Mouse (Mus musculus) CH12.LX (cell line): ENCODE data around the gene Agpat2. TPM values are rescaled to one million over a fixed set of nuclear protein-coding genes. Genes with fewer than 3 reads are reported as not detected.

Source experiments
- DNase-seq: peaks from one replicate; pipeline ENCODE4 v3.0.0-alpha.2; 2013; ENCODE audit errors: extremely low read depth
- H3K27ac ChIP-seq: 2 replicates; pipeline ENCODE4 v1.5.1; 2012; ENCODE audit warnings: low read depth, mild to moderate bottlenecking, control low read depth, moderate library complexity; ENCODE audit not compliant: insufficient read depth
- H3K27me3 ChIP-seq: replicated peaks from 2 replicates; pipeline ENCODE3; 2012; ENCODE audit warnings: inconsistent platforms
- H3K36me3 ChIP-seq, 2 experiments: replicated peaks in 1 of 2; 2 replicates each; pipeline versions ENCODE3 to v1.6.1; 2012; ENCODE audit warnings: inconsistent platforms in 1 of 2, low read length in 1 of 2, mild to moderate bottlenecking in 1 of 2, mixed read lengths in 1 of 2, moderate library complexity in 1 of 2; ENCODE audit not compliant: control insufficient read depth in 1 of 2, insufficient read depth in 1 of 2
- H3K4me1 ChIP-seq, 2 experiments: 2 replicates each; pipeline ENCODE4 v1.6.1; 2012; ENCODE audit warnings: inconsistent platforms in 1 of 2, moderate library complexity in 1 of 2; ENCODE audit not compliant: insufficient read depth in 2 of 2, control insufficient read depth in 1 of 2
- H3K4me2 ChIP-seq: 2 replicates; pipeline ENCODE4 v1.6.1; 2012; ENCODE audit warnings: low read depth, mild to moderate bottlenecking, control low read depth; ENCODE audit not compliant: poor library complexity, insufficient read depth, severe bottlenecking
- H3K4me3 ChIP-seq, 3 experiments: fragments of 150-350 bp in 1 of 3; sonication (generic) in 1 of 3; replicated peaks in 1 of 3; 2 replicates each; pipeline versions ENCODE3 to v1.5.1; 2011 to 2012; ENCODE audit warnings: low read depth in 2 of 3, low read length in 2 of 3, mild to moderate bottlenecking in 2 of 3, moderate library complexity in 2 of 3, control low read depth in 1 of 3, improper control_type of control experiment in 1 of 3, inconsistent platforms in 1 of 3, mixed read lengths in 1 of 3; ENCODE audit not compliant: poor library complexity in 1 of 3
- H3K79me2 ChIP-seq: replicated peaks from 2 replicates; pipeline ENCODE4 v1.6.1; 2012; ENCODE audit warnings: mild to moderate bottlenecking, moderate library complexity; ENCODE audit not compliant: control insufficient read depth, poor library complexity, insufficient read depth, severe bottlenecking; ENCODE audit errors: extremely low read depth
- H3K9ac ChIP-seq: 2 replicates; pipeline ENCODE4 v1.6.1; 2012; ENCODE audit warnings: low read depth, mild to moderate bottlenecking, control low read depth, moderate library complexity; ENCODE audit not compliant: insufficient read depth
- H3K9me3 ChIP-seq: replicated peaks from 2 replicates; pipeline ENCODE3; 2012; ENCODE audit warnings: low read length, inconsistent platforms, mixed read lengths
- BHLHE40 ChIP-seq: IDR thresholded peaks from 2 replicates; pipeline ENCODE4 v1.6.1; 2011; ENCODE audit warnings: mild to moderate bottlenecking, low read depth, low read length, improper control_type of control experiment
- CHD2 ChIP-seq: IDR thresholded peaks from 2 replicates; pipeline ENCODE4 v1.6.1; 2011; ENCODE audit warnings: low read length, improper control_type of control experiment
- CTCF ChIP-seq, 2 experiments: IDR thresholded peaks in 1 of 2; conservative IDR thresholded peaks in 1 of 2; 2 replicates each; pipeline ENCODE4 v1.5.1; 2011 to 2012; ENCODE audit warnings: low read depth in 2 of 2, low read length in 2 of 2, improper control_type of control experiment in 1 of 2, inconsistent platforms in 1 of 2, mild to moderate bottlenecking in 1 of 2, moderate library complexity in 1 of 2
- E2F4 ChIP-seq: IDR thresholded peaks from 2 replicates; pipeline ENCODE4 v1.6.1; 2011; ENCODE audit warnings: low read depth, low read length, improper control_type of control experiment; ENCODE audit not compliant: insufficient replicate concordance
- ELF1 ChIP-seq: IDR thresholded peaks from 2 replicates; pipeline ENCODE4 v1.6.1; 2014; ENCODE audit warnings: low read depth, mild to moderate bottlenecking, inconsistent platforms, low read length, improper control_type of control experiment
- EP300 ChIP-seq: IDR thresholded peaks from 2 replicates; pipeline ENCODE4 v1.6.1; 2011; ENCODE audit warnings: low read length, improper control_type of control experiment
- IRF4 ChIP-seq: IDR thresholded peaks from 2 replicates; pipeline ENCODE4 v1.6.1; 2014; ENCODE audit warnings: low read depth, mild to moderate bottlenecking, inconsistent platforms, low read length, improper control_type of control experiment
- JUN ChIP-seq: IDR thresholded peaks from 2 replicates; pipeline ENCODE4 v1.6.1; 2011; ENCODE audit warnings: low read depth, mild to moderate bottlenecking, low read length, improper control_type of control experiment, moderate library complexity; ENCODE audit not compliant: insufficient read depth
- MAX ChIP-seq: IDR thresholded peaks from 2 replicates; pipeline ENCODE4 v1.6.1; 2011; ENCODE audit warnings: low read length, improper control_type of control experiment
- MAZ ChIP-seq: IDR thresholded peaks from 2 replicates; pipeline ENCODE4 v1.6.1; 2012; ENCODE audit warnings: low read depth, mild to moderate bottlenecking, inconsistent platforms, low read length, improper control_type of control experiment, moderate library complexity
- MXI1 ChIP-seq: IDR thresholded peaks from 2 replicates; pipeline ENCODE4 v1.6.1; 2011; ENCODE audit warnings: mild to moderate bottlenecking, low read depth, low read length, improper control_type of control experiment
- NELFE ChIP-seq: IDR thresholded peaks from 2 replicates; pipeline ENCODE4 v1.6.1; 2011; ENCODE audit warnings: low read depth, low read length, improper control_type of control experiment
- NRF1 ChIP-seq: IDR thresholded peaks from 2 replicates; pipeline ENCODE4 v1.6.1; 2014; ENCODE audit warnings: low read depth, mild to moderate bottlenecking, inconsistent platforms, low read length, improper control_type of control experiment, moderate library complexity
- POLR2A ChIP-seq: IDR thresholded peaks from 2 replicates; pipeline ENCODE4 v1.6.1; 2011; ENCODE audit warnings: low read depth, mild to moderate bottlenecking, improper control_type of control experiment, low read length
- POLR2AphosphoS2 ChIP-seq: IDR thresholded peaks from 2 replicates; pipeline ENCODE4 v1.6.1; 2011; ENCODE audit warnings: low read depth, low read length, improper control_type of control experiment
- TBP ChIP-seq: conservative IDR thresholded peaks from 2 replicates; pipeline ENCODE4 v1.6.1; 2011; ENCODE audit warnings: low read depth, low read length, improper control_type of control experiment
- TCF12 ChIP-seq: IDR thresholded peaks from 2 replicates; pipeline ENCODE4 v1.6.1; 2014; ENCODE audit warnings: low read depth, mild to moderate bottlenecking, inconsistent platforms, low read length, improper control_type of control experiment
- UBTF ChIP-seq: IDR thresholded peaks from 2 replicates; pipeline ENCODE4 v1.6.1; 2012; ENCODE audit warnings: low read depth, mild to moderate bottlenecking, inconsistent platforms, low read length, improper control_type of control experiment, moderate library complexity
- USF1 ChIP-seq: IDR thresholded peaks from 2 replicates; pipeline ENCODE4 v1.6.1; 2014; ENCODE audit warnings: low read depth, mild to moderate bottlenecking, inconsistent platforms, low read length, improper control_type of control experiment
- ZKSCAN1 ChIP-seq: IDR thresholded peaks from 2 replicates; pipeline ENCODE4 v1.6.1; 2012; ENCODE audit warnings: low read depth, inconsistent platforms, low read length, improper control_type of control experiment, borderline replicate concordance
- ZMIZ1 ChIP-seq: IDR thresholded peaks from 2 replicates; pipeline ENCODE4 v1.6.1; 2012; ENCODE audit warnings: low read depth, mild to moderate bottlenecking, inconsistent platforms, low read length, improper control_type of control experiment
- ZNF384 ChIP-seq: IDR thresholded peaks from 2 replicates; pipeline ENCODE4 v1.6.1; 2012; ENCODE audit warnings: low read depth, low read length, improper control_type of control experiment, inconsistent platforms
- dilution Hi-C: fragments of 300-500 bp; cut with MboI; formaldehyde crosslinking; loops from 2 replicates; pipeline ENCODE4 v1.14.3; 2020; ENCODE audit warnings: low sequenced_read_pairs; ENCODE audit not compliant: extremely low pct_unique_long_range_greater_than_20kb, extremely low pct_ligation_motif_present
- in situ Hi-C: fragments of 300-500 bp; cut with MboI; formaldehyde crosslinking; loops from 3 replicates; pipeline ENCODE4 v1.14.3; 2019; ENCODE audit warnings: low sequenced_read_pairs, low pct_ligation_motif_present, low pct_unique_long_range_greater_than_20kb, mixed read lengths
- polyA plus RNA-seq: library from polyadenylated mRNA; unstranded; fragments of >175 nt; gene quantifications from 2 replicates; pipeline ENCODE4 v1.2.1, GENCODE M21; 2012; ENCODE audit warnings: low read depth; ENCODE audit not compliant: insufficient read length
- total RNA-seq, 2 experiments: library from RNA; depleted of rRNA; stranded (reverse); fragments of 300-350 nt in 1 of 2; fragments of >200 nt in 1 of 2; gene quantifications; 2 replicates each; pipeline ENCODE4 v1.2.3; 2012 to 2014

Agpat2 gene
- total and polyA plus RNA-seq, 3 experiments: 8.6 to 14.2 (median 9.5) TPM

DNA sequence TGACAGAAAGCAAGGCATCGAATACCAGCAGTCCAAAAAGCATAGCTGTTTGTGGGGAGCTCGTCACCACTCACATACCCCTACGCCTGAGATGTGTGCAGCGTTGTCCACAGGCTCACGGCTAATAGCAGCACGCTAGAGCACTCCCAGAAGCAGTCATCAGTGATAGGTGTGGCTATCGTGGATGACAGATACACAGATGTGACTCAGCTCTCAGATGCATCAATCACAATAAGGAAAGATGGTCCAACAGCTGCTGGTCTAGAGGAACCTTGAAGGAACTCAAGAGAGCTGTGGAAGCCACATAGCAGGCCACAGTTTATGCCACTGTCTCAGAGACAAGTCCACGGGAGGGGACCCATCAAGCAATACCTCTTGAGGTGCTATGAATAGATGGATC is 60.4 kb downstream of the Agpat2 start:
- DNase-seq: no peak
- Histone ChIP-seq H3K9me3 (no peaks in the 10 kb centered on the region), H3K79me2 (no peaks in the 10 kb centered on the region), H3K9ac (no peak overlapping the region), H3K27me3 (no peaks in the 10 kb centered on the region), H3K4me2 (no peak overlapping the region), H3K4me3 (no peak overlapping the region), H3K4me1 (no peaks in the 10 kb centered on the region), H3K27ac (no peak overlapping the region), H3K36me3 (no peaks in the 10 kb centered on the region)
- dilution Hi-C loops: no loop called here
- in situ Hi-C loops: no loop called here
- TF ChIP-seq ZKSCAN1 (no peak), CHD2 (no peak), MAX (no peak), NRF1 (no peak), JUN (no peak), NELFE (no peak), EP300 (no peak), E2F4 (no peak), ZMIZ1 (no peak), IRF4 (no peak), POLR2AphosphoS2 (no peak), MAZ (no peak), ZNF384 (no peak), BHLHE40 (no peak), CTCF (conservative IDR thresholded peaks at IDR 0.05 in 1 of 2, IDR thresholded peaks at IDR 0.05 in 1 of 2; ENCODE audit: low read depth in 2 of 2, low read length in 2 of 2) (no peak), USF1 (no peak), TCF12 (no peak), UBTF (no peak), MXI1 (no peak)

GRCm38 (mm10) chr2:26543155-26543554 is 61.1 kb downstream of the Agpat2 start:
- TF ChIP-seq POLR2A (no peak), ELF1 (no peak), USF1 (no peak), TBP (no peak)
- Histone ChIP-seq H3K9me3 (no peaks in the 10 kb centered on the region), H3K27ac (no peak overlapping the region), H3K4me2 (no peak overlapping the region), H3K36me3 (no peaks in the 10 kb centered on the region), H3K4me3 (no peak overlapping the region), H3K27me3 (peaks cover 1% of the 10 kb centered on the region), H3K9ac (no peak overlapping the region), H3K4me1 (no peaks in the 10 kb centered on the region), H3K79me2 (no peaks in the 10 kb centered on the region)
- in situ Hi-C loops (no loop called here), dilution Hi-C loops (no loop called here)
- no peak for DNase-seq

Other genes with a start within 250 kb of the Agpat2 start
- gene Card9, start 243.5 kb downstream of the Agpat2 start, total RNA-seq (2012; rRNA removed): 0.42 and 0.59 TPM in 2 replicates
- 0.15 and 0.32 TPM in 2 replicates for gene Card9, start 243.5 kb downstream of the Agpat2 start, total RNA-seq (2014; rRNA removed)
- 0.38 and 0.44 TPM in 2 replicates for gene Card9, start 243.5 kb downstream of the Agpat2 start, polyA plus RNA-seq
- gene Snapc4, start 223.8 kb downstream of the Agpat2 start, total RNA-seq (2012; rRNA removed): 42.7 and 53.3 TPM in 2 replicates
- 15.3 and 18.0 TPM in 2 replicates for gene Snapc4, start 223.8 kb downstream of the Agpat2 start, total RNA-seq (2014; rRNA removed)
- gene Snapc4, start 223.8 kb downstream of the Agpat2 start, polyA plus RNA-seq: 47.1 and 48.0 TPM in 2 replicates
- 41.9 and 56.9 TPM in 2 replicates for gene Entr1, start 215.1 kb downstream of the Agpat2 start, total RNA-seq (2012; rRNA removed)
- 53.8 and 62.3 TPM in 2 replicates for gene Entr1, start 215.1 kb downstream of the Agpat2 start, total RNA-seq (2014; rRNA removed)
- 51.9 and 57.3 TPM in 2 replicates for gene Entr1, start 215.1 kb downstream of the Agpat2 start, polyA plus RNA-seq
- 79.5 and 91.2 TPM in 2 replicates for gene Pmpca, start 215.1 kb downstream of the Agpat2 start, total RNA-seq (2012; rRNA removed)
- 73.3 and 74.7 TPM in 2 replicates for gene Pmpca, start 215.1 kb downstream of the Agpat2 start, total RNA-seq (2014; rRNA removed)
- gene Pmpca, start 215.1 kb downstream of the Agpat2 start, polyA plus RNA-seq: 143 and 176 TPM in 2 replicates
- gene Inpp5e, start 195.2 kb downstream of the Agpat2 start, total RNA-seq (2012; rRNA removed): 9.6 and 12.1 TPM in 2 replicates
- 4.8 and 5.2 TPM in 2 replicates for gene Inpp5e, start 195.2 kb downstream of the Agpat2 start, total RNA-seq (2014; rRNA removed)
- gene Inpp5e, start 195.2 kb downstream of the Agpat2 start, polyA plus RNA-seq: 10.2 and 13.4 TPM in 2 replicates
- 31.8 and 36.3 TPM in 2 replicates for gene Sec16a, start 159.2 kb downstream of the Agpat2 start, total RNA-seq (2012; rRNA removed)
- 22.5 and 22.8 TPM in 2 replicates for gene Sec16a, start 159.2 kb downstream of the Agpat2 start, total RNA-seq (2014; rRNA removed)
- 28.6 and 38.9 TPM in 2 replicates for gene Sec16a, start 159.2 kb downstream of the Agpat2 start, polyA plus RNA-seq
- gene Notch1, start 87.8 kb downstream of the Agpat2 start, total RNA-seq (2012; rRNA removed): 11.4 and 13.1 TPM in 2 replicates
- 0.86 and 0.98 TPM in 2 replicates for gene Notch1, start 87.8 kb downstream of the Agpat2 start, total RNA-seq (2014; rRNA removed)
- gene Notch1, start 87.8 kb downstream of the Agpat2 start, polyA plus RNA-seq: 2.7 and 3.8 TPM in 2 replicates
- gene Egfl7, start 24.4 kb downstream of the Agpat2 start, total RNA-seq (2012; rRNA removed): 35.0 and 39.3 TPM in 2 replicates
- 18.9 and 20.1 TPM in 2 replicates for gene Egfl7, start 24.4 kb downstream of the Agpat2 start, total RNA-seq (2014; rRNA removed)
- 21.4 and 24.7 TPM in 2 replicates for gene Egfl7, start 24.4 kb downstream of the Agpat2 start, polyA plus RNA-seq
- gene Gm20532, start 17.8 kb downstream of the Agpat2 start, total RNA-seq (2012; rRNA removed): not detected in 2 replicates
- gene Gm20532, start 17.8 kb downstream of the Agpat2 start, total RNA-seq (2014; rRNA removed): not detected in 2 replicates
- not detected in 2 replicates for gene Gm20532, start 17.8 kb downstream of the Agpat2 start, polyA plus RNA-seq
- gene Fam69b, start 24.0 kb upstream of the Agpat2 start, total RNA-seq (2012; rRNA removed): 0.88 and 1.2 TPM in 2 replicates
- gene Fam69b, start 24.0 kb upstream of the Agpat2 start, total RNA-seq (2014; rRNA removed): 0.16 TPM in 1 of 2 replicates, not detected in the other
- not detected in 2 replicates for gene Fam69b, start 24.0 kb upstream of the Agpat2 start, polyA plus RNA-seq
- gene Lcn4, start 66.9 kb upstream of the Agpat2 start, total RNA-seq (2012; rRNA removed): not detected in 2 replicates
- not detected in 2 replicates for gene Lcn4, start 66.9 kb upstream of the Agpat2 start, total RNA-seq (2014; rRNA removed)
- not detected in 2 replicates for gene Lcn4, start 66.9 kb upstream of the Agpat2 start, polyA plus RNA-seq